Mouse (Mus musculus): ENCODE results near the gene Ell2.
A peak's percentile ranks its signal among the peaks of the same experiment; 100 is the strongest.

GRCm38 (mm10) chr13:75747265-75747664 is 40.7 kb downstream of the Ell2 start:
- peak; percentile 61 for TF ChIP-seq EP300 (IDR thresholded peaks at IDR 0.05; ENCODE audit: low read depth)
- no peak for TF ChIP-seq CTCF (IDR thresholded peaks at IDR 0.05; ENCODE audit: low read depth)
